In genomic region chr6:108441290-108441689, GRCm38 (mm10) we compare ENCODE assay signal across 18 mouse cellular contexts.
DNase-seq lines count a peak whose midpoint lies in the region; ATAC-seq and TF ChIP-seq lines count a peak whose summit lies in the region.
"Had no signal": no experiment of that assay in that cellular context is flagged by ENCODE, and none has a peak within 500 bp of the region (broad histone marks: within the 10 kb centered on the region; RNA-seq: fewer than 3 reads in every experiment).

No protein-coding gene starts in this region.

- no peaks in the 10 kb centered on the region for H3K27me3 ChIP-seq in liver, embryonic 14.5 days (ENCODE audit: control insufficient read depth, insufficient read depth, low read length)
- H3K27me3 ChIP-seq in liver, embryonic 12.5 days (replicated peaks) = no peaks in the 10 kb centered on the region
- H3K27me3 ChIP-seq: forebrain, embryonic 13.5 days; hindbrain, embryonic 13.5 days; neural tube, embryonic 12.5 days had no signal

- H3K9ac ChIP-seq in liver, embryonic 14.5 days (replicated peaks) = no peak overlapping the region
- H3K9ac ChIP-seq in liver, embryonic 12.5 days = no peak overlapping the region
- H3K9ac ChIP-seq: forebrain, embryonic 13.5 days; hindbrain, embryonic 13.5 days; neural tube, embryonic 12.5 days had no signal

- H3K36me3 ChIP-seq in liver, embryonic 14.5 days (replicated peaks; ENCODE audit: control insufficient read depth, insufficient read depth, low read depth) = peaks cover 2% of the 10 kb centered on the region; the same call in 1 of the 2 replicates
- H3K36me3 ChIP-seq in liver, embryonic 12.5 days = peaks cover 16% of the 10 kb centered on the region
- H3K36me3 ChIP-seq: hindbrain, embryonic 13.5 days had no signal

- no peak overlapping the region for H3K27ac ChIP-seq in gastrocnemius, adult 2 months
- no peak overlapping the region for H3K27ac ChIP-seq in liver, embryonic 14.5 days
- H3K27ac ChIP-seq in liver, embryonic 12.5 days = no peak overlapping the region
- H3K27ac ChIP-seq: forebrain, embryonic 13.5 days; hindbrain, embryonic 13.5 days; neural tube, embryonic 12.5 days had no signal

- no peaks in the 10 kb centered on the region for H3K9me3 ChIP-seq in liver, embryonic 14.5 days (ENCODE audit: control insufficient read depth, low read length)
- 0 out of 2 replicates have a peak, but pooled peaks cover 6% of the 10 kb centered on the region for H3K9me3 ChIP-seq in liver, embryonic 12.5 days (replicated peaks)
- H3K9me3 ChIP-seq: forebrain, embryonic 13.5 days; hindbrain, embryonic 13.5 days; neural tube, embryonic 12.5 days had no signal

- TF ChIP-seq CTCF in gastrocnemius, adult 2 months (IDR thresholded peaks at IDR 0.05) = peak; percentile 38; the same call in 1 of the 2 replicates
- TF ChIP-seq CTCF in liver, embryonic 14.5 days (IDR thresholded peaks at IDR 0.05; ENCODE audit: low read depth) = peak; percentile 22; the same call in 1 of the 2 replicates

- DNase-seq in gastrocnemius, adult 2 months = no peak
- no peak for DNase-seq in gastrocnemius, postnatal 36 days
- no peak for DNase-seq in liver, embryonic 14.5 days (ENCODE audit: low read depth in 3 of 3, low spot score in 3 of 3)
- DNase-seq in ES-CJ7 (ENCODE audit: low read depth, low spot score) = peak; percentile 67
- peak; percentile 61 for DNase-seq in induced T-regulatory cell, adult 2 months (ENCODE audit: low read depth)
- DNase-seq in layer of hippocampus, postnatal 14 days (ENCODE audit: low spot score in 2 of 2) = no peak
- no peak for DNase-seq in layer of hippocampus, adult 11-12 months (ENCODE audit: low spot score)
- DNase-seq: adrenal gland, adult 2 months; cerebellum, adult 9-10 months; embryo, embryonic 11 days; heart, postnatal 10 days; layer of hippocampus, adult 9-11 months; thymus, adult 2 months had no signal

- WGBS in liver, embryonic 14.5 days (ENCODE audit: insufficient replicate concordance) = 75% methylated on average over 2 of the region's 2 CpGs
- 82% methylated on average over 2 of the region's 2 CpGs for WGBS in liver, embryonic 12.5 days (ENCODE audit: insufficient replicate concordance)

- intact Hi-C loops in gastrocnemius, adult 2 months (cut with DNase I) = no loop called here
- intact Hi-C loops in gastrocnemius, postnatal 36 days (cut with DNase I) = no loop called here

- H3K4me2 ChIP-seq in liver, embryonic 14.5 days (ENCODE audit: low read depth) = no peak overlapping the region
- no peak overlapping the region for H3K4me2 ChIP-seq in liver, embryonic 12.5 days
- H3K4me2 ChIP-seq: forebrain, embryonic 13.5 days; hindbrain, embryonic 13.5 days; neural tube, embryonic 12.5 days had no signal

- no peak for TF ChIP-seq EP300 in liver, embryonic 14.5 days (IDR thresholded peaks at IDR 0.05; ENCODE audit: low read depth)

- ATAC-seq in liver, embryonic 14.5 days (ENCODE audit: insufficient read depth) = no peak
- ATAC-seq in liver, embryonic 12.5 days = no peak
- ATAC-seq: forebrain, embryonic 13.5 days; midbrain, embryonic 16.5 days had no signal

- H3K4me3 ChIP-seq in gastrocnemius, adult 2 months = no peak overlapping the region
- no peak overlapping the region for H3K4me3 ChIP-seq in liver, embryonic 14.5 days (ENCODE audit: insufficient read depth in 1 of 2, low read depth in 2 of 2, low read length in 2 of 2)
- H3K4me3 ChIP-seq in liver, embryonic 12.5 days = no peak overlapping the region
- H3K4me3 ChIP-seq: forebrain, embryonic 13.5 days; hindbrain, embryonic 13.5 days; neural tube, embryonic 12.5 days had no signal

- peaks cover 0 to 4% of the 10 kb centered on the region in 2 experiments; a peak in 2 of 4 replicates for H3K4me1 ChIP-seq in liver, embryonic 14.5 days (replicated peaks; ENCODE audit: control insufficient read depth in 2 of 2, insufficient read depth in 2 of 2, low read length in 1 of 2)
- no peaks in the 10 kb centered on the region for H3K4me1 ChIP-seq in liver, embryonic 12.5 days
- H3K4me1 ChIP-seq: forebrain, embryonic 13.5 days; neural tube, embryonic 12.5 days had no signal

Comparison
In these comparisons a context has a peak if more than half of its experiments do, and no peak if none do; other contexts are left out.
1. DNase-seq: peak in ES-CJ7 (single experiment) and induced T-regulatory cell, adult 2 months (single experiment); none in gastrocnemius, adult 2 months (single experiment), gastrocnemius, postnatal 36 days (0 of 2), liver, embryonic 14.5 days (0 of 3), layer of hippocampus, postnatal 14 days (0 of 2) and layer of hippocampus, adult 11-12 months (single experiment).